Mouse (Mus musculus): ENCODE data around the gene Rnf38.

DNA sequence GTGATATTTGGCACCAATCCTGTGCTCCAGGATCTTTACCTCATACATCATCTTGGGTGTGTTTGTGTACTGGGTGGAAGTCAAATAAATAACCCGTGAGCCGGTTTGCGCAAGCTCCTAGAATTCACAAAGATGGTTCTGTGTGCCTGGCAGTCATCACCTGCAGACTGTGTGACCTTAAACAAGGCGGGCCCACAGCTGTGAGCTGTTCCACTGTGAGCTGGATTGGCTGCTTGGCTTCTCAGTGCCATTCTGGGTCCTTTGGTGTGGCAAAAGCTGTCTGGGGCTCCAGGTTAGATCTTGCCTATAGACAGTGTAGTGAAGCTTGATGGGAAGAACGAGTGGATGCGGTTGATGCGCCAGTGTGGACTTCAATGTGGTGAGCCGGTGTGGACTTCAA lies 130.0 kb downstream of the Rnf38 start:
- TF ChIP-seq CTCF (IDR thresholded peaks at IDR 0.05; ENCODE audit: borderline replicate concordance, insufficient read depth, low read length) (no peak), POLR2A (IDR thresholded peaks at IDR 0.05; ENCODE audit: low read depth, low read length) (no peak)
